Mouse (Mus musculus): ENCODE measurements around the gene Kcnma1.

- TF ChIP-seq POLR2A (IDR thresholded peaks at IDR 0.05; ENCODE audit: extremely low read depth, insufficient read depth, low read length) (no peak), CTCF (IDR thresholded peaks at IDR 0.05; ENCODE audit: low read depth, low read length) (no peak)
Observed at GRCm38 (mm10) chr14:23465135-23465534, 549.2 kb downstream of the Kcnma1 start.

Measured in liver, adult 2 months (tissue).